Mouse (Mus musculus): ENCODE measurements around the gene Supt16.

The Supt16 gene

GRCm38 (mm10) chr14:52146540-52146939 is 50.7 kb downstream of the Supt16 start:
- peak; percentile 27 for DNase-seq (ENCODE audit: low spot score)

DNA sequence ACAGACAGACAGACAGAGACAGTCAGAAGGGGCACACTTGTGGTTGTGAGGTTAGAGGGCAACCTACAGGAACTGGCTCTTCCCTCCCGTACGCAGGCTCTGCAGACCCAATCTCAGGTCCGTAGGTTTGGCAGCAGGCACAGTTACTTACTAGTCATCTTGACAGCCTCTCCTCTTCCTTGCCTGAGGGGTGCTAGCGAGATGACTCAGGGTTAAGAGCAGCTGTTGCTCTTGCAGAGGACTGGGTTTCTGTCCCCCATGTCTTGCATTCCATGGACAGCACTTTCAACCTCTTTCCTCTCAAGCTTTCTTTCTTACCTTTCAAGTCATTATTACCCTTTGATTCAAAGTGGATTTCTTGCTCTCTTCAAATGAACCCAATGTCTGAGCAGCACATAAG is 53.1 kb downstream of the Supt16 start:
- peak; percentile 8 for DNase-seq (ENCODE audit: low spot score)

- DNase-seq (ENCODE audit: low spot score) = no peak
These were observed 55.6 kb downstream of the Supt16 start for GRCm38 (mm10) chr14:52141445-52142127.

GRCm38 (mm10) chr14:52140577-52141444 is 56.4 kb downstream of the Supt16 start:
- peak; percentile 59 for DNase-seq (ENCODE audit: low spot score)

GRCm38 (mm10) chr14:52133584-52133983 is 63.6 kb downstream of the Supt16 start:
- DNase-seq (ENCODE audit: low spot score) = no peak

DNA sequence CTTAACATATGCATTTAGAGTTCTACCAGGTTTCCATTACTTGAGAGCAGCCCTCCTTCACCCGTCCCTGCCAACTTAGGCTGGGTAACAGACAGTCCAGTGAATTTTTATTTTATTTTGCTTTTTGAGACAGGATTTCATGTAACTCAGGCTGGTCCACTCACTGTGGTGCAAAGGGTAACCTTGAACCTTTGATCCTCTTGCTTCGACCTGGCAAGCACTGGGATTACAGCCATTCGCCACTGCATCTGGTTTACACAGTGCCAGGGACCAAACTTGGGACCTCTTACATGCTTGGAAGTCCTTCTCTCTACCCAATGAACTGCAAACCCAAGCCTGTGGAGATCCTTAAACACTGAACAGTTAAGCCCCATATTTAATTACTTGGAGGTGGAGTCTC is 72.6 kb downstream of the Supt16 start:
- DNase-seq (ENCODE audit: low spot score) = no peak

DNA sequence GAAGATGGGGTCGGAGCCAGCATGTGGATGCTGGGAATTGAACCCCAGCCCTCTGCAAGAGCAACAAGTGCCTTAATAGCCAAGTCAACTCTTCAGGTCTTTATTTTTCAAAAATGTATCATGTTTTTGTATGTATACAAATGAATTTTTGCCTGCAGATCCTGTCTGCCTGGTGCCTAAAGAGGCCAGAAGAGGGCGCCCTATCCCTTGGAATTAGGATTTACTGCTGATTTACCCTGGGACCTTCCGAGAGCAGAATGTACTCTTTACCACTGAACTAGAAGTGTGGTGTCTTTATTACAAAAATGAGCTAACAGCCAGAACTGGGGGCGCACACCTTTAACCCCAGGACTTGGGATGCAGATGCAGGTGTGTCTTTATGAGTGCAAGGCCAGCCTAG is 73.3 kb downstream of the Supt16 start:
- peak; percentile 71 for DNase-seq (ENCODE audit: low spot score)

DNA sequence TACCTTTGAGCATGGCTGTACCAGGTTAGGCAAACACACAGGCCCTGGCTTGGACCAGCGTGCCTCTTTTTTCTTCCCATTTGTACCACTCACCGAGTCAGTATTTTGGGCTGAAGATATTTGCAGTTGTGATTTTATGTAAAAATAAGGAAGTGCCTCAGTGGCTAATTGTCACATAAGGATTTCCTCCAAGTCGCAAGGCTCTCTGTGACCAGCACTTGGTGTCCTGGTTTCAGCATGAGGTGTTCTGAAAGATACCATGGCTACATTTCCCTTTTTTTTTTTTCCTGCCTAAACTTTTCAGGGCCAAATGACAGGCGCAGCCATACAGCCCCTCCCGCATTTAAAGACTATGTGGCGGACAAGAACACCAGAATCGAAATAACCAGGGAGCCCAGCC is 77.0 kb downstream of the Supt16 start:
- DNase-seq (ENCODE audit: low spot score) = no peak

GRCm38 (mm10) chr14:52118823-52119608 is 78.2 kb downstream of the Supt16 start:
- peak; percentile 52 for DNase-seq (ENCODE audit: low spot score)

DNA sequence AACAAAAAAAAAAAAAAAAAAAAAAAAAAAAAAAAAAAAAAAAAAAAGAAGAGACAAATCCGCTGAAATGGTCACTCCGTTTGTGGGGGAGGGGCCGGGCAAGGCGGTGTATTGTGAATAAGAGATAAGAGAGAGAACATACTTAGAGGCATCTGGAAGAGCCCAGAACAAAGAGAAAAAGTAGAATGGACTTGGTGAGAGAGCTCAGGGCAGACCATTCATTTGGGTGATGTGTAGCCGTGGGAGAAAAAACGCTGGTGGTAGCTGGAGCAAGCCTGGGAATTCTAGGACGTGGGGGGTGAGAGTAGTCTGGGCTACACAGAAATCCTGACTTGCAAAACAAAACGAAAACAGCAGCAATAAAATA is 78.8 kb downstream of the Supt16 start:
- no peak for DNase-seq (ENCODE audit: low spot score)

DNA sequence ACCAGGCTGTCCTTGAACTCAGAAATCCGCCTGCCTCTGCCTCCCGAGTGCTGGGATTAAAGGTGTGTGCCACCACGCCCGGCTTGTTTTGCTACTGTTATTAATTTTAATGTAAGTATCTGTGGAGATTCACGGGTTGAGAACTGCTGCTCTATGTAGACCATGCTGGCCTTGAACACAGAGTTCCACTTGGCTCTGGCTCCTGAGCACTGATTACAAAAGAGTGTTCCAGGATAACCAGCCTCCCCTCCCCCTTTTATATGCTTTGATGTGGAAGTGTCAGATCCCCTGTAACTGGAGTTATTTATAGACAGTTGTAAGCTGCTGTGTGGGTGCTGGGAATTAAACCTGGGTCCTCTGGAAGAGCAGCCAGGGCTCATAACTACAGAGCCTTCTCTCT is 80.0 kb downstream of the Supt16 start:
- no peak for DNase-seq (ENCODE audit: low spot score)

DNA sequence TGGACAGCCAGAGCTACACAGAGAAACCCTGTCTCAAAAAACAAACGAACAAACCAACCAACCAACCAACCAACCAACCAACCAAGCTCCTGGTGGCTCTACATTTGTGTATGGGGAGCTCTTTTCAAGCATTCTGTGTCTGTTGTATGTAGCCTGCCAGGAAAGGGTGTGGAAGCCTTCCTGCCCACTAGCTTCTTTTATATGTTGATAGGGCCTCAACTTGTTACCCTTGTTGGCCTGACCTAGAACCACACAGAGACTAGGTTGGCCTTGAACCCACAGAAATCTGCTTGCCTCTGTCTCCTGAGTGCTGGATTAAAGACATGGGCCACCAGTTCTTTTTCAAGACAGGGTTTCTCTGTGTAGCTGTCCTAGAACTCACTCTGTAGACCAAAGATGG is 83.1 kb downstream of the Supt16 start:
- no peak for DNase-seq (ENCODE audit: low spot score)
